Mouse (Mus musculus) limb, embryonic 15.5 days (tissue): ENCODE measurements around the gene Mettl2. TPM values are rescaled to one million over a fixed set of nuclear protein-coding genes. Genes with fewer than 3 reads are reported as not detected.

Experiments
- ATAC-seq: fragments of 200-750 bp; cut with Nextera tagmentation; 2 replicates; pipeline ENCODE4 v1.8.0; 2017; ENCODE audit warnings: low read depth, moderate TSS enrichment; ENCODE audit not compliant: insufficient number of reproducible peaks, low FRiP score, low TSS enrichment
- H3K27ac ChIP-seq: fragments of 300-500 bp; sonication (generic); 2 replicates; pipeline ENCODE4 v1.5.1; 2015; ENCODE audit warnings: moderate library complexity, mild to moderate bottlenecking, inconsistent platforms
- H3K27me3 ChIP-seq: fragments of 300-500 bp; sonication (generic); 2 replicates; pipeline ENCODE4 v1.6.1; 2015; ENCODE audit warnings: inconsistent platforms
- H3K36me3 ChIP-seq: fragments of 300-500 bp; sonication (generic); 2 replicates; pipeline ENCODE4 v1.6.1; 2015; ENCODE audit warnings: inconsistent platforms
- H3K4me1 ChIP-seq: fragments of 300-500 bp; sonication (generic); 2 replicates; pipeline ENCODE4 v1.6.1; 2015; ENCODE audit warnings: inconsistent platforms
- H3K4me2 ChIP-seq: fragments of 300-500 bp; sonication (generic); 2 replicates; pipeline ENCODE4 v1.6.1; 2015; ENCODE audit warnings: mild to moderate bottlenecking, inconsistent platforms
- H3K4me3 ChIP-seq: fragments of 300-500 bp; sonication (generic); 2 replicates; pipeline ENCODE4 v1.5.1; 2015; ENCODE audit warnings: mild to moderate bottlenecking, inconsistent platforms
- H3K9ac ChIP-seq: fragments of 300-500 bp; sonication (generic); 2 replicates; pipeline ENCODE4 v1.6.1; 2015; ENCODE audit warnings: inconsistent platforms
- H3K9me3 ChIP-seq: fragments of 300-500 bp; sonication (generic); 2 replicates; pipeline ENCODE4 v1.6.1; 2016; ENCODE audit warnings: inconsistent platforms
- WGBS: fragments of 180-500 bp; shearing (Covaris S2); methylation state at CpG from one replicate; pipeline ENCODE4 v1.1.7; 2015; 5-methylcytosine and 5-hydroxymethylcytosine counted together
- polyA plus RNA-seq: library from polyadenylated mRNA; unstranded; fragments of >200 nt; fragmentation: Nextera tagmentation; extraction: Ambion mirVana; gene quantifications from 2 replicates; pipeline ENCODE4 v1.2.1, GENCODE M21; 2015

The Mettl2 gene
- polyA plus RNA-seq, 1 experiment from 2014 or later, result 38.5 TPM

GRCm38 (mm10) chr11:105144084-105144483 lies 17.9 kb downstream of the Mettl2 start:
- ATAC-seq, result no peak
- WGBS, result 85% methylated on average over 3 of the region's 3 CpGs
- H3K4me2 ChIP-seq, result no peak overlapping the region
- no peak overlapping the region for H3K9ac ChIP-seq
- H3K27ac ChIP-seq, result no peak overlapping the region
- no peaks in the 10 kb centered on the region for H3K27me3 ChIP-seq
- no peak overlapping the region for H3K4me3 ChIP-seq
- H3K9me3 ChIP-seq, result no peaks in the 10 kb centered on the region
- no peaks in the 10 kb centered on the region for H3K4me1 ChIP-seq
- H3K36me3 ChIP-seq, result peaks cover 27% of the 10 kb centered on the region

GRCm38 (mm10) chr11:105144508-105145210 lies 18.4 kb downstream of the Mettl2 start:
- ATAC-seq, result no peak
- Histone ChIP-seq H3K27ac (no peak overlapping the region), H3K9ac (no peak overlapping the region), H3K9me3 (no peaks in the 10 kb centered on the region), H3K4me2 (no peak overlapping the region), H3K4me3 (no peak overlapping the region), H3K4me1 (no peaks in the 10 kb centered on the region), H3K27me3 (no peaks in the 10 kb centered on the region), H3K36me3 (peaks cover 21% of the 10 kb centered on the region)
- WGBS, result 57% methylated on average over 11 of the region's 11 CpGs

- 78% methylated on average over 10 of the region's 10 CpGs for whole genome bisulfite sequencing
- Histone ChIP-seq H3K9me3 (no peaks in the 10 kb centered on the region), H3K4me1 (no peaks in the 10 kb centered on the region), H3K36me3 (peaks cover 16% of the 10 kb centered on the region), H3K27me3 (no peaks in the 10 kb centered on the region), H3K27ac (no peak overlapping the region), H3K4me2 (no peak overlapping the region), H3K9ac (no peak overlapping the region), H3K4me3 (no peak overlapping the region)
- ATAC-seq, result no peak
Measured at GRCm38 (mm10) chr11:105145211-105145610, 19.0 kb downstream of the Mettl2 start.

GRCm38 (mm10) chr11:105146593-105146992 lies 20.4 kb downstream of the Mettl2 start, which contains the start of gene Gm10842:
Gene Gm10842, plus strand, starts transcription at chr11:105146893.
- peaks cover 5% of the 10 kb centered on the region for H3K4me1 ChIP-seq
- H3K27me3 ChIP-seq, result peaks cover 3% of the 10 kb centered on the region; the same call in 1 of the 2 replicates
- WGBS, result 62% methylated on average over 3 of the region's 3 CpGs
- no peak within 1 kb of the TSS for H3K4me3 ChIP-seq
- no peak within 1 kb of the TSS for H3K27ac ChIP-seq
- H3K36me3 ChIP-seq, result peaks cover 4% of the 10 kb centered on the region; the same call in 1 of the 2 replicates
- no peak within 1 kb of the TSS for H3K9ac ChIP-seq
- H3K4me2 ChIP-seq, result no peak within 1 kb of the TSS
- ATAC-seq, result no peak
- no peaks in the 10 kb centered on the region for H3K9me3 ChIP-seq

- peaks cover 3% of the 10 kb centered on the region; the same call in 1 of the 2 replicates for H3K27me3 ChIP-seq
- H3K9ac ChIP-seq, result no peak overlapping the region
- no peaks in the 10 kb centered on the region for H3K9me3 ChIP-seq
- no peak overlapping the region for H3K27ac ChIP-seq
- H3K36me3 ChIP-seq, result no peaks in the 10 kb centered on the region
- no peak overlapping the region for H3K4me2 ChIP-seq
- WGBS, result 70% methylated on average over 3 of the region's 3 CpGs
- H3K4me3 ChIP-seq, result no peak overlapping the region
- peaks cover 17% of the 10 kb centered on the region for H3K4me1 ChIP-seq
- ATAC-seq, result no peak
Measured at GRCm38 (mm10) chr11:105149353-105149752, 23.1 kb downstream of the Mettl2 start.

GRCm38 (mm10) chr11:105149766-105150165 lies 23.5 kb downstream of the Mettl2 start:
- H3K36me3 ChIP-seq, result no peaks in the 10 kb centered on the region
- no peak for ATAC-seq
- no peaks in the 10 kb centered on the region for H3K9me3 ChIP-seq
- H3K4me1 ChIP-seq, result peaks cover 17% of the 10 kb centered on the region
- H3K27ac ChIP-seq, result no peak overlapping the region
- peaks cover 3% of the 10 kb centered on the region; the same call in 1 of the 2 replicates for H3K27me3 ChIP-seq
- 83% methylated on average over 1 of the region's 1 CpGs for WGBS
- no peak overlapping the region for H3K9ac ChIP-seq
- no peak overlapping the region for H3K4me3 ChIP-seq
- H3K4me2 ChIP-seq, result no peak overlapping the region

- Histone ChIP-seq H3K9me3 (no peaks in the 10 kb centered on the region), H3K36me3 (no peaks in the 10 kb centered on the region), H3K27me3 (peaks cover 3% of the 10 kb centered on the region; the same call in 1 of the 2 replicates), H3K4me2 (no peak overlapping the region), H3K9ac (no peak overlapping the region), H3K27ac (no peak overlapping the region), H3K4me3 (no peak overlapping the region), H3K4me1 (peaks cover 17% of the 10 kb centered on the region)
- 42% methylated on average over 4 of the region's 4 CpGs for WGBS
- ATAC-seq, result no peak
Measured at GRCm38 (mm10) chr11:105150691-105151090, 24.5 kb downstream of the Mettl2 start.

GRCm38 (mm10) chr11:105151226-105152016 lies 25.2 kb downstream of the Mettl2 start:
- H3K4me1 ChIP-seq, result peaks cover 17% of the 10 kb centered on the region
- no peaks in the 10 kb centered on the region for H3K9me3 ChIP-seq
- no peak overlapping the region for H3K9ac ChIP-seq
- H3K27ac ChIP-seq, result no peak overlapping the region
- H3K36me3 ChIP-seq, result no peaks in the 10 kb centered on the region
- WGBS, result 10% methylated on average over 19 of the region's 19 CpGs
- H3K4me2 ChIP-seq, result peak overlapping the region; percentile 14; the same call in 1 of the 2 replicates
- H3K27me3 ChIP-seq, result peaks cover 3% of the 10 kb centered on the region; the same call in 1 of the 2 replicates
- no peak; the same call in 1 of the 2 replicates for ATAC-seq
- H3K4me3 ChIP-seq, result no peak overlapping the region

GRCm38 (mm10) chr11:105152017-105152300 lies 25.7 kb downstream of the Mettl2 start:
- H3K36me3 ChIP-seq, result no peaks in the 10 kb centered on the region
- no peak for ATAC-seq
- no peak overlapping the region for H3K4me3 ChIP-seq
- no peak overlapping the region for H3K27ac ChIP-seq
- 40% methylated on average over 1 of the region's 4 CpGs for WGBS
- H3K9me3 ChIP-seq, result no peaks in the 10 kb centered on the region
- peaks cover 17% of the 10 kb centered on the region for H3K4me1 ChIP-seq
- H3K27me3 ChIP-seq, result peaks cover 3% of the 10 kb centered on the region; the same call in 1 of the 2 replicates
- no peak overlapping the region for H3K4me2 ChIP-seq
- H3K9ac ChIP-seq, result no peak overlapping the region

GRCm38 (mm10) chr11:105152357-105152899 lies 26.2 kb downstream of the Mettl2 start:
- Histone ChIP-seq H3K9ac (no peak overlapping the region), H3K4me3 (no peak overlapping the region), H3K9me3 (no peaks in the 10 kb centered on the region), H3K4me1 (peaks cover 17% of the 10 kb centered on the region), H3K27ac (no peak overlapping the region), H3K4me2 (no peak overlapping the region), H3K36me3 (no peaks in the 10 kb centered on the region), H3K27me3 (peaks cover 3% of the 10 kb centered on the region; the same call in 1 of the 2 replicates)
- no peak for ATAC-seq
- 58% methylated on average over 11 of the region's 11 CpGs for WGBS

- Histone ChIP-seq H3K4me2 (no peak overlapping the region), H3K9ac (no peak overlapping the region), H3K9me3 (no peaks in the 10 kb centered on the region), H3K27ac (no peak overlapping the region), H3K36me3 (no peaks in the 10 kb centered on the region), H3K4me3 (no peak overlapping the region), H3K27me3 (peaks cover 3% of the 10 kb centered on the region; the same call in 1 of the 2 replicates), H3K4me1 (peaks cover 17% of the 10 kb centered on the region)
- WGBS, result 12% methylated on average over 12 of the region's 12 CpGs
- ATAC-seq, result peak; percentile 37; the same call in 1 of the 2 replicates
Measured at GRCm38 (mm10) chr11:105153068-105153833, 27.0 kb downstream of the Mettl2 start.
